Mouse (Mus musculus) lung, postnatal 0 days (tissue): Measurements from ENCODE around the gene Lef1.

Experiments used
- CTCF ChIP-seq: IDR thresholded peaks from 2 replicates; pipeline ENCODE4 v1.5.1; 2016; ENCODE audit warnings: antibody characterized with exemption, mild to moderate bottlenecking
- EP300 ChIP-seq: IDR thresholded peaks from 2 replicates; pipeline ENCODE4 v1.6.1; 2016; ENCODE audit warnings: antibody characterized with exemption, mild to moderate bottlenecking, control low read depth

DNA sequence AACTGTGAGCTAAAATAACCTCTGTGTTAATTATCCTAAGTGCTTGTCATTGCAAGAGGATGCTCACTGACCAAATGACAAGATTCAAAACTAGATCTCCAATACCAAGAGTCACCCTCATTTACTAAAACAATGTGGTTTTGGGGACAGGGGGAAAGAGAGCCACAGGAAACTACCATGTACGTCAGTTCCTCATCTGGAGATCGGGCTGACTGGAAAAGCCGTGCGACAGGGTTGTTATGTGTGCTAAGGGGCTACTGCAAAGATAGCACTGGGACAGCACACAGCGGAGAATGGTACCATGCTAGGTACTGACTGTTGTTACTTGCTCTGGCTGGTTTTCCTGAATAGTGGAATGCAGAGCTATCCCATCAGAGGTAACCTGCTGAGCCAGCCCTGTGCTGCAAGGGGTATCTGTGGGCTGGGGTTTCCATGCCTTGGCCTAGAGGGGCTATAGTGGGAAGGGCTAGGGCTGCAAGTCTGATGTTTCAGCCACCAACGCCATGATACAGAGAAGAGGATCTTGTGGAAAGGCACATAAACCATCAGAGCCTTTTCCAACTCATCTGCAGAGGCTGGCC, 32.1 kb upstream of the Lef1 start:
- TF ChIP-seq CTCF (no peak), EP300 (no peak)
